Mouse (Mus musculus): ENCODE measurements around the gene Rab4b. TPM values are rescaled to one million over a fixed set of nuclear protein-coding genes. Genes with fewer than 3 reads are reported as not detected.

Rab4b gene
- polyA plus RNA-seq, 1 experiment from 2014 or later, result 88.3 TPM

- H3K4me2 ChIP-seq (ENCODE audit: low read length), result no peak overlapping the region
- no peaks in the 10 kb centered on the region for H3K9me3 ChIP-seq (ENCODE audit: control insufficient read depth, low read length)
- H3K4me3 ChIP-seq (replicated peaks; ENCODE audit: low read length), result no peak overlapping the region
- H3K36me3 ChIP-seq (ENCODE audit: control insufficient read depth, insufficient read depth), result no peaks in the 10 kb centered on the region
- 50% methylated on average over 3 of the region's 3 CpGs for WGBS
- ATAC-seq, result no peak
- H3K9ac ChIP-seq (replicated peaks; ENCODE audit: low read depth, low read length), result no peak overlapping the region
- H3K27me3 ChIP-seq (replicated peaks; ENCODE audit: control insufficient read depth, insufficient read depth, low read length), result no peaks in the 10 kb centered on the region
- H3K27ac ChIP-seq (ENCODE audit: low read length), result no peak overlapping the region
- H3K4me1 ChIP-seq (replicated peaks; ENCODE audit: control insufficient read depth, insufficient read depth, low read length), result no peaks in the 10 kb centered on the region
Observed at GRCm38 (mm10) chr7:27128162-27128561, 50.5 kb downstream of the Rab4b start.

GRCm38 (mm10) chr7:27124969-27125368 is 53.7 kb downstream of the Rab4b start:
- H3K36me3 ChIP-seq (ENCODE audit: control insufficient read depth, insufficient read depth), result no peaks in the 10 kb centered on the region
- 81% methylated on average over 4 of the region's 4 CpGs for WGBS
- H3K9me3 ChIP-seq (ENCODE audit: control insufficient read depth, low read length), result no peaks in the 10 kb centered on the region
- no peaks in the 10 kb centered on the region for H3K4me1 ChIP-seq (replicated peaks; ENCODE audit: control insufficient read depth, insufficient read depth, low read length)
- H3K9ac ChIP-seq (replicated peaks; ENCODE audit: low read depth, low read length), result no peak overlapping the region
- H3K4me2 ChIP-seq (ENCODE audit: low read length), result no peak overlapping the region
- ATAC-seq, result no peak
- no peak overlapping the region for H3K4me3 ChIP-seq (replicated peaks; ENCODE audit: low read length)
- H3K27me3 ChIP-seq (replicated peaks; ENCODE audit: control insufficient read depth, insufficient read depth, low read length), result no peaks in the 10 kb centered on the region
- no peak overlapping the region for H3K27ac ChIP-seq (ENCODE audit: low read length)

GRCm38 (mm10) chr7:27124305-27124832 is 54.3 kb downstream of the Rab4b start:
- Histone ChIP-seq H3K4me3 (replicated peaks; ENCODE audit: low read length) (no peak overlapping the region), H3K9me3 (ENCODE audit: control insufficient read depth, low read length) (no peaks in the 10 kb centered on the region), H3K4me1 (replicated peaks; ENCODE audit: control insufficient read depth, insufficient read depth, low read length) (no peaks in the 10 kb centered on the region), H3K27ac (ENCODE audit: low read length) (no peak overlapping the region), H3K36me3 (ENCODE audit: control insufficient read depth, insufficient read depth) (no peaks in the 10 kb centered on the region), H3K4me2 (ENCODE audit: low read length) (no peak overlapping the region), H3K27me3 (replicated peaks; ENCODE audit: control insufficient read depth, insufficient read depth, low read length) (no peaks in the 10 kb centered on the region; the same call in 1 of the 2 replicates), H3K9ac (replicated peaks; ENCODE audit: low read depth, low read length) (no peak overlapping the region)
- no peak for ATAC-seq
- 77% methylated on average over 5 of the region's 5 CpGs for WGBS

DNA sequence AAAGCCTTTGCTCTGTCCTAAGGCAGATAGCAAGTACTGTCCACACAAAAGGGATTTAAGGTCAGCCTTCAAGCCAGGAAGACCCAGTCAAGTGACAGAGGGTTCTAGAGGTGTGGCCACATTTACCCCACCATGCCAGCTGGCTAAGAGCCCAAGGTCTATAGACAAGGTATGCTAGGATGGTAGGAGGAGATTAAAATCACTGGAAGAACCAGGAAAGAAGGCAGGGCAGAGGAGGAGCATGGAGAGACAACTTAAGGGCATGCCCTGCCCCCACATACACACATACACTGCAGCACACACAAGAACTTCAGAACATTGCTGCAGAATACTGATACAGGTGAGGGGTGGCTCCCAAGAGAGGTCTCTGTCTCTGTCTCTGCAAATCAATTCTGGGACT is 59.0 kb downstream of the Rab4b start, which contains the start of gene Cyp2f2:
Cyp2f2 (plus strand) TSS at position 234 of the 400 bp plus-strand sequence.
- Histone ChIP-seq H3K27ac (ENCODE audit: low read length) (no peak within 1 kb of the TSS), H3K9ac (replicated peaks; ENCODE audit: low read depth, low read length) (no peak within 1 kb of the TSS)
- ATAC-seq, result no peak

More for the DNA sequence above, 59.0 kb downstream of the Rab4b start, which contains the start of gene Cyp2f2:
- no peaks in the 10 kb centered on the region for H3K36me3 ChIP-seq (ENCODE audit: control insufficient read depth, insufficient read depth)
- no peak within 1 kb of the TSS for H3K4me3 ChIP-seq (replicated peaks; ENCODE audit: low read length)
- H3K27me3 ChIP-seq (replicated peaks; ENCODE audit: control insufficient read depth, insufficient read depth, low read length), result no peaks in the 10 kb centered on the region; the same call in 1 of the 2 replicates
- no peaks in the 10 kb centered on the region for H3K9me3 ChIP-seq (ENCODE audit: control insufficient read depth, low read length)
- no peak within 1 kb of the TSS for H3K4me2 ChIP-seq (ENCODE audit: low read length)
- H3K4me1 ChIP-seq (replicated peaks; ENCODE audit: control insufficient read depth, insufficient read depth, low read length), result no peaks in the 10 kb centered on the region

MicroRNAs encoded within 50 kb of the gene (microRNA counts, 519-probe panel; counts per million panel counts)
- 681 counts per million, percentile 2 among the panel's probes with 10 or more counts for microRNA mmu-miR-1191

Small RNA genes within 50 kb of the gene (microRNA-seq; reads per million reads assigned to microRNA genes)
- gene Mir1191 (3.1 reads per million, percentile 12 among the genes with 10 or more reads in this experiment), gene Mir3101 (1.0 reads per million)

Other genes starting within 250 kb of the Rab4b start
- not detected in 2 replicates for gene Cyp2a22, start 239.5 kb downstream of the Rab4b start, polyA plus RNA-seq (2015; fragmentation: Nextera tagmentation; extraction: Ambion mirVana)
- not detected in 2 replicates for gene Cyp2a12, start 149.8 kb downstream of the Rab4b start, polyA plus RNA-seq (2015; fragmentation: Nextera tagmentation; extraction: Ambion mirVana)
- 0.93 TPM in 1 of 2 replicates, not detected in the other for gene Cyp2f2, start 59.0 kb downstream of the Rab4b start, polyA plus RNA-seq (2015; fragmentation: Nextera tagmentation; extraction: Ambion mirVana)
- gene Cyp2t4, start 25.2 kb downstream of the Rab4b start, polyA plus RNA-seq (2015; fragmentation: Nextera tagmentation; extraction: Ambion mirVana), result 0.33 TPM in 1 of 2 replicates, not detected in the other
- gene Egln2, start 12.1 kb downstream of the Rab4b start, polyA plus RNA-seq (2015; fragmentation: Nextera tagmentation; extraction: Ambion mirVana), result 93.4 and 100 TPM in 2 replicates
- 0.78 TPM in 1 of 2 replicates, not detected in the other for gene Gm21983, start 2.2 kb upstream of the Rab4b start, polyA plus RNA-seq (2015; fragmentation: Nextera tagmentation; extraction: Ambion mirVana)
- gene Mia, start 2.3 kb upstream of the Rab4b start, polyA plus RNA-seq (2015; fragmentation: Nextera tagmentation; extraction: Ambion mirVana), result 8.3 and 10.4 TPM in 2 replicates
- 3.6 and 5.1 TPM in 2 replicates for gene BC024978, start 16.9 kb upstream of the Rab4b start, polyA plus RNA-seq (2015; fragmentation: Nextera tagmentation; extraction: Ambion mirVana)
- 227 and 232 TPM in 2 replicates for gene Snrpa, start 17.4 kb upstream of the Rab4b start, polyA plus RNA-seq (2015; fragmentation: Nextera tagmentation; extraction: Ambion mirVana)
- gene Itpkc, start 49.8 kb upstream of the Rab4b start, polyA plus RNA-seq (2015; fragmentation: Nextera tagmentation; extraction: Ambion mirVana), result 6.2 and 6.4 TPM in 2 replicates
- gene Coq8b, start 54.1 kb upstream of the Rab4b start, polyA plus RNA-seq (2015; fragmentation: Nextera tagmentation; extraction: Ambion mirVana), result 26.3 and 27.2 TPM in 2 replicates
- gene Numbl, start 79.5 kb upstream of the Rab4b start, polyA plus RNA-seq (2015; fragmentation: Nextera tagmentation; extraction: Ambion mirVana), result 42.2 and 43.3 TPM in 2 replicates
- 13.3 and 18.2 TPM in 2 replicates for gene Ltbp4, start 158.8 kb upstream of the Rab4b start, polyA plus RNA-seq (2015; fragmentation: Nextera tagmentation; extraction: Ambion mirVana)
- 88.1 and 95.5 TPM in 2 replicates for gene Shkbp1, start 177.1 kb upstream of the Rab4b start, polyA plus RNA-seq (2015; fragmentation: Nextera tagmentation; extraction: Ambion mirVana)
- gene Gm20479, start 178.5 kb upstream of the Rab4b start, polyA plus RNA-seq (2015; fragmentation: Nextera tagmentation; extraction: Ambion mirVana), result not detected in 2 replicates

Measured in forebrain, embryonic 16.5 days (tissue).